Mouse (Mus musculus) stomach, embryonic 16.5 days (tissue): ENCODE data around the gene Npm3. TPM values are rescaled to one million over a fixed set of nuclear protein-coding genes. Genes with fewer than 3 reads are reported as not detected.

Experiments
- polyA plus RNA-seq: library from polyadenylated mRNA; unstranded; fragments of >200 nt; fragmentation: Nextera tagmentation; extraction: Ambion mirVana; gene quantifications from 2 replicates; pipeline ENCODE4 v1.2.1, GENCODE M21; 2015

Npm3 gene
- polyA plus RNA-seq, 1 experiment from 2014 or later, result 15.6 TPM

Other genes starting within 250 kb of the Npm3 start
- 12.5 and 13.2 TPM in 2 replicates for gene Poll, start 189.1 kb downstream of the Npm3 start, polyA plus RNA-seq
- gene Gm17018, start 189.0 kb downstream of the Npm3 start, polyA plus RNA-seq, result 40.1 and 43.4 TPM in 2 replicates
- 2.8 and 5.4 TPM in 2 replicates for gene Fbxw4, start 89.3 kb downstream of the Npm3 start, polyA plus RNA-seq
- not detected in 2 replicates for gene Fgf8, start 6.7 kb downstream of the Npm3 start, polyA plus RNA-seq
- 35.9 and 40.5 TPM in 2 replicates for gene Mgea5, start 34.2 kb upstream of the Npm3 start, polyA plus RNA-seq
- 2.3 and 2.6 TPM in 2 replicates for gene Kcnip2, start 66.5 kb upstream of the Npm3 start, polyA plus RNA-seq
- gene Armh3, start 248.9 kb upstream of the Npm3 start, polyA plus RNA-seq, result 15.4 and 17.7 TPM in 2 replicates